Mouse (Mus musculus): ENCODE data around the gene Art3.

The Art3 gene

DNA sequence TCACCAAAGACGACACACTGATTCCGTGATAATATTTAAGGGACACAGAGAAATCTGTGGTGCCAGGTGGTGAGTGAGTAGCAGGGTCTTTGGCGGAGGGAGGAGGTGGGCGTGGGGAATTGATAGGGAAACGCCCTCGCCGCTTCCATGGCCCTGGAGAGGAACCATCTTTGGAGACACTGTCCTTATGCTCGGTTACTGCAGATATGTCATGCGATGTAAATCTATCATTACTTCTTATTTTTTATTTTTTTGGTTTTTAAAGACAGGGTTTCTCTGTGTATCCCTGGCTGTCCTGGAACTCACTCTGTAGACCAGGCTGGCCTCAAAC is 50.7 kb downstream of the Art3 start:
- DNase-seq, result no peak

DNA sequence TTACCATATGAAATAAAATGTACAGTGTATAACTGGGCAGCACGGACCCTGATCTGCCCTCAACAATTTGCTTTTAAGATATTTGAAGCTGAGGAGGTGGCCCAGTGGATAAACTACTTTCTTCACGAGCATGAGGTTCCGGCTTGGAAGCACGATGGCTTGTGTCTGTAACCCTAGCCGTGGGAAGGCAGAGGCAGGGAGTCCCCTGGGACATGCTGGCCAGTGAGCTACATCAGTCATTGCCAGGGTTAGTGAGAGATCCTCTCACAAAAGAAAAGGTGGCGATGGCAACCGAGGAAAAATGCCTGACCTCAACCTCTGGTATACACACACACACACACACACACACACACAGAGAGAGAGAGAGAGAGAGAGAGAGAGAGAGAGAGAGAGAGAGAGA is 52.1 kb downstream of the Art3 start:
- DNase-seq, result no peak

DNA sequence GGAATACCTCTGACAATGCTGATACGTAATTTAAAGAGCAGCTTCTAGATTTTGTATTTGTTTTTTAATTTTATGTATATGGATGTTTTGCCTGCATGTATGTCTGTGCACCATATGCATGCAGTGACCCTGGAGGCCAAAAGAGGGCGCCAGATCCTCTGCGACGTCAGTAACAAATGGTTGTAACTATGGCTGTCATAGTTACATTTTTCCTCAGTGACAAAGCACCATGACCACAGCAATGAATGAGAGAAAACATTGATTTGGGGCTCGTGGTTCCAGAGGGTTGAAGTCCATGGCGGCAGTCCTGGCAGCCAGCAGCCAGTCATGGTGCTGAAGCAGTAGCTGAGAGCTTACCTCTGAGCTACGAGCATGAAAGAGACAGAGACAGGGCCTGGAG is 53.2 kb downstream of the Art3 start:
- peak; percentile 73 for DNase-seq

DNA sequence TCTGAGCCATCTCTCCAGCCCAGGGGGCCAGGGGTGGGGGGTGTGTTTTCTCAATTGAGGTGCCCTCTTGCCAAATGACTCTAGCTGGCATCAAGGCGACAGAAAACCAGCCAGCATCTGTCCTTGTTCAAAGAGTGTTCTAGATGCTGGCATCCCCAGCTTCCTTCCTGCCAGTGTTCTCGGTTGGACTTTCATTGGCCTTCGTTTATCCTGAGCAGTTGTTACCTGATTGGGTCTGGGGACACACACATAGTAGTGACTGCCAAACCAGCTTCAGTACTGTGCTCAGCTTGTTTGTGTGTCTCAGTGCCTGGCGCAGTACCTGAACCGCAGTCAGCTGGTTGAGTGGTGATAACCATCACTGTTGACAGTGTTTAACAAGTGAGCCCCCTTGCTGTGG is 54.5 kb downstream of the Art3 start:
- DNase-seq, result no peak

DNA sequence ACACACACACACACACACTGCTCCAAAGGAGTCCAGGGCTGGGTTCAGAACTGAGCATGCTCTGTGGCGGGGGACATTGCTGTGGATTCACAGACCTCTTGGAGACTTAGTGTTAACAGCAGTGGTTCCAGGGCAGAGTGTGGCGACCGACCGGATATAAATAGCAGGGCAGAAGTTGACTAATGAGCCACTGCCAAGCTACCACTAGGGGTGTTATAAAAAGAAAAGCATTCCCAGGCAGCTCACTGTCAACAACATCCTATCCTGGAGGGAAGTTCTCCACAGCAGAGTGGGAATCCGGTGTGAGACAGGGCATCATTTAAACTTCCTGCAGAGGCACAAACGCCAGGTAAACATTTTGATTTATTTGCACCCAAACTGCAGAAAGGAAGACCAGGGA is 55.0 kb downstream of the Art3 start:
- no peak for DNase-seq

DNA sequence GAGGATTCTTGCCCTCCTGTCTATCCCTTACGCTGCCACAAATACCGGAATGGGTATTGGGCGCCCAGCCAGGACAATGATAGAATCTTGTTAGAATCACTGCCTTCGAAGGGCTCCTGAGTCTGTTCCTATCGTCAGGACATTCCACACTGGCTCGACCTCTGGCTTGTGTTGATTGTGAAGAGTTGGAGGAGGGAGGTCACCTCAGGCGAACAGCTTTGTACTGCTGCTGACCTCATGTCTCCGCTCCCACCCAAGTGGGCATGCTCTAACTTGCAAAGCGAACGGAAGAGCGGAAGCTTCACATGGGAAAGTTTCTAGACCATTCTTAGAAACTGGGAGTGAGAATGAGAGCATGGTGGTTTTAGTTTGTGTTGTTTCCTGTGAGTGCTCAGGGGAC is 55.8 kb downstream of the Art3 start:
- no peak for DNase-seq

DNA sequence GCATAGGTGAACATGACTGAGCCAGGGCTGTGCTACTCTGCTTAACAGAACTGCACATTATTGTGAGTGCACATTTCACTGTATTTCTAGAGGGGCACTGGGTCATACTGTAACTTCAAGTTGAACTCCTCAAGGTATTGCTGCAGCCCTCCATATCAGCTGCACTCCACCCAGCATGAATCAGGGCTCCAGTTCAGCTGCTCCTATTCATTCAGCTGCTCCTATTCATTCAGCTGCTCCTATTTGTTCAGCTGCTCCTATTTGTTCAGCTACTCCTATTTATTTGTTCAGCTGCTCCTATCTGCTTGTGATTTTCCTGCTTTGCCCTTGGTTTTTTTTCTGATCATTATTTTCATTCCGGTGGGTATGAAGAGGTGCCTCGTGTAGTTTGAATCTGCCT is 58.4 kb downstream of the Art3 start:
- DNase-seq, result no peak

DNA sequence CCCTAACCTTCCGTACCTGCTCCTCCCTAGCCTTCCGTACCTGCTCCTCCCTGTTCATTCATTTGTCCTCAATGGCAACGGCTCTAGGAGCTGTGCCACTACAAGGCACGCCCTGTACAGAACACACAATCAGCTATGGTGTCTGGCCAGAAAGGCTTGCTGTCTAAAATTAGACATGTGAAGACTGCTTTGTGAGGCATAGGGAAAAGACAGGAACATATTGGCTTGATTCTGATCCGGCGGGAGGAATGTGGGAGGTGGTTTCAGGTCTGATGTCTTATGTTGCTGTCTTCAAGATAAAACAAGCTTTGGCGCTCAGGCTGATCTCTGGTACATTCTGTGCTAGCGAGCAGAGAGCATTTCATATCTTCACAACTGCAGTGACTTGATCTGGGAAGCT is 59.0 kb downstream of the Art3 start:
- DNase-seq, result no peak

DNA sequence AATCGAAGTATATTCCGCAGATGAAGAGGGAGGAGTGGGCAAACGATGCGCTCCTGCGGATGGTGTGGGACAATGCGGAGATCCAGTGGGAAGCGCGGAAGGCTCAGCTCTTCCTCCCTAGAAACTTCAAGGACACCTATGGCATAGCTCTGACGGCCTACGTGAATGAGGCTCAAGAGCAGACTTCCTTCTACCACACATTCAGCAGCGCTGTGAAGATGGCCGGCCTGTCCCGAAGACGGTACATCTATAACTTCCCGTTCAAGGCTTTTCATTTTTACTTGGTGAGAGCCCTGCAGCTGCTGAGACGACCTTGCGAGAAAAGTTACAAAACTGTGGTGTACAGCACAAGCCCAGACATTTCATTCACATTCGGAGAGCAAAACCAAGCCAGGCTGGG is 60.9 kb downstream of the Art3 start:
- no peak for DNase-seq

DNA sequence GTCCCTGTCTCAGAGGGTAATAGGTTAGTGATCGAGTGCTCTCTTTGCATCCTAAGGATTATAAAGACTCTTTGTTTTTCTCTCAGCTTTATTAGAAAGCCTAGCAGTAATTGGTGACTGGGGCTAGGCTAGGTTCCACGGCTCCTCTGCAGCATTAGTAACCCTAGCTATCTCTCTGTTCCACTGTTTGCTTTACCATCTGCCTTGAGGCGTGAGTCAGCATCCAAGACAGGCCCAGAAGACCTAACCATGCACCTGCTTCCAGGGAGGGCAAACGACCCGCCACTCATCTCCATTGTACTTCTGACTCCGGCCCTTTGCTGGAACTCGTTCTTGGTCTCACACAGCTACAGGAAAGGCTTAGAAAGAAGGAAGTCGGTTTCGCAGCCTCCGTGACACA is 62.2 kb downstream of the Art3 start:
- no peak for DNase-seq

DNA sequence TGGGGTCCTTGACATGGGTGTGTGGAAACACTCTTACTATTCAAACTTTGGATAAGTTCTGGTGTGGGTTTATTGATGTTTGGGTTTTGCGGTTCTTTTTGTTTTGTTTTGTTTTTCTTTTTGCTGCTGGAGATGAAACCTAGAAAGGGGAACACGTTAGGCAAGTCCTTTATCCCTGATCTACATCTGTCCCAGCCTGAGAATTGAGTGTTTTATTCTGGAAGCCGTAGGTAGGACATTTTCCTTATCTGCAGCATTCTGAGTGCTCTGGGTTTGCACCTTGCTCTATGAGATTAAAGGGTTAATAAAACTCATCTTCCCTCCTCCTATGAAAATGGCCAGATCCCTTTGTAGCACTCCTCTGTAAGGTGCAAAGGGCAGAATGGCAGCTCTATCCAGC is 64.1 kb downstream of the Art3 start:
- DNase-seq, result no peak

DNA sequence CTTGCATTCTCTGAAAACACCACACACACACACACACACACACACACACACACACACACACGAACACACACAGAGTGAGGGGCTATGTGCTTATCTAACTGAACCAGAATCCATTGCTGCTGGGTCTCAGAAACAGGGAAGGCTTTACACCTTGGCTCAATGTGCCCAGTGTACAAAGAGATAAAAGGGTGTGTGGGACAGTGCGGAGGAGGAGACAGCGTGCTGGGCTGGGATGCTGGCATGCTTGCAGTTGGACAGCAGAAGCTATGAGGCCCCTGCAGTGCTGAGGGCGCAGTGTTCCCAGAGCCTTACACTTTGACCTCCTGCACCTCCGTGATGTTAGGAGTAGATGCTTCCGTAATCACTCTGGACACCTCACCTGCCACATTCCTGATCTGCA is 64.8 kb downstream of the Art3 start:
- DNase-seq, result no peak

DNA sequence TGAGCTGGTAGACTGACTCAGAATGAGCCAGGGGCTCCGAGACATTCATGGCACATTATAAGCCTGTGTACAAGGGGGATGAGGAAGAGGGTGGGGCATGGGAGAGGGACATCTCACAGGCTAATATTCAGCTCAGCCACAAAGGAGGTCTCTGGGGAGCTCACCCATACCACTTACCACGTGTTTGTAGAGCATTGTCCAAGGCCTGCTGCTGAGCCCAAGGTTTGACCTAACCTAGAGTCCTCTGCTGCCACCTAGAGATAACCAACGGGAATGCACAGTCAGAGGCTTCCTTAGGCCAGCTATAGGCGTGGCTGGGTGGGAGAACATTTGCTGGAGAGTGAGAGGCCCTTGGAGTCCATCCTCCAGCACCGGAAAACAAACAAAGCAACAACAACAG is 66.5 kb downstream of the Art3 start:
- DNase-seq, result peak; percentile 83

DNA sequence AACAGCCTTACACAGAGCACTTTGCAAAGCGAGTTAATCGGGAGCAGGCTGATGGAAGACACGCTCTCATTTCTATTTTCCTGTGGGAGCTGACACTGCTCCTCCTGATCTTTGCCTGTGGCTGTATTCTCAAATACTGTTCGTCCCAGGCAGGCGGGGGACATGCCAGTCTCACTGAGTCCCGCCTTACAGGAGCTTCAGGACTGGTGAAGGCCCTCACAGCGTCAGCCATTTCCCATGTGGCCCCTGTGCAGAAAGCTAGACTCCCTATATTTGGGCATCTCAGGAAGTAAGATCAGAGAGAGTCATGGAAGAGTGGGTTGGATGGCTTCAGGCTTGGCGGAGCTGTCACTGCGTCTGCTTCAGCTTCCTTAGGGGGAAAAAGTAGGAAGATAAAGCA is 71.2 kb downstream of the Art3 start:
- no peak for DNase-seq

DNA sequence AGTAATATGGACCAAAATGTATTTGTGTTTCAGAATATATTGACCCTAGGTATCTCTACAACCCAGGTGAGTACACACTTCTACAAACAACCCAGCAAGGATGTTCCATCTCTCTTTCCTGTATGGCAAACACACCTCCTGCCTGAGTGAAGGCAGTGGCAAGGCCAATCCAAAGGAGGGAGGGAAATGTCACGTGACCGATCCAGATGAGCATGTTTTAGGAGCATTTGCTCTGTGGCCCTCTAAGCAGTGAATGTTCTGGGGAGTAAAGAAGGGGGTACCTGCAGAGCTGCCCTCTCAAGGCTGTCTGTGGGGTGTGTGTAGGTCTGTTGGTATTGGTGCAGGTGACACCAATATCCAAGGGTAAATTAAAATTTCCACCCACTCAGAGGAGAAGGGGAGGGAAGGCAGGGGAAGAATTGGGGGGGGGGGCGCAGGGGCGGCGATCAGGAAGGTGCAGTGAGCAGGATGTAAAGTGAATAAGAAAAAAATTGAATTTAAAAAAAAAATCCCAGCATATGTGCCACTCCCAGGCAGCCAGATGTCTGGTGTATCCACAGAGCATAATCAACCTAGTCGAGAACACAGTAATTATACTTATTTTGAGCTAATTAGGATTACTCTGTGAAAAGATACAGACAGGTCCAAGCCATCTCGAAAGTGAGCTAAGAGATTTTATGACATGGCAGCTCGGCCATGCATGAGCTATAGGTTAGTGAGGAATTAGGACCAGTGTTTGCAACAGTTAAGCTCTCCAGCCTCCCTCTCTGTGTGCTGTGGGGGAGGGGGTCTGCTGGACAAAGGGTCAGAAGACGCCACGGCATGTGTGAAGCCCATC is 72.2 kb downstream of the Art3 start:
- no peak for DNase-seq

DNA sequence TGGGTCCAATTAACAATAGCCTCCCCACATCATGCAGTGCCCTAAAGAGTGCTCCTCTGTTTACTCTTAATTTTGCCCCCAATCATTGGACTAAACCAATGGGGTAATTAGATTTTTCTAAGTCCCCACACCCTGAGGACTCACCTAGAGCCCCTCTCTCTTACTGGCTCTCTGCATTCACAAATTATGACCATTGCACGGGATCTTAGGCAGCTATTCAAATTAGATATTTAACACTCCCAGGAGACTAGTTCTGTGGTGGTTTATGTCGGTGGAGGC is 72.7 kb downstream of the Art3 start:
- DNase-seq, result no peak

DNA sequence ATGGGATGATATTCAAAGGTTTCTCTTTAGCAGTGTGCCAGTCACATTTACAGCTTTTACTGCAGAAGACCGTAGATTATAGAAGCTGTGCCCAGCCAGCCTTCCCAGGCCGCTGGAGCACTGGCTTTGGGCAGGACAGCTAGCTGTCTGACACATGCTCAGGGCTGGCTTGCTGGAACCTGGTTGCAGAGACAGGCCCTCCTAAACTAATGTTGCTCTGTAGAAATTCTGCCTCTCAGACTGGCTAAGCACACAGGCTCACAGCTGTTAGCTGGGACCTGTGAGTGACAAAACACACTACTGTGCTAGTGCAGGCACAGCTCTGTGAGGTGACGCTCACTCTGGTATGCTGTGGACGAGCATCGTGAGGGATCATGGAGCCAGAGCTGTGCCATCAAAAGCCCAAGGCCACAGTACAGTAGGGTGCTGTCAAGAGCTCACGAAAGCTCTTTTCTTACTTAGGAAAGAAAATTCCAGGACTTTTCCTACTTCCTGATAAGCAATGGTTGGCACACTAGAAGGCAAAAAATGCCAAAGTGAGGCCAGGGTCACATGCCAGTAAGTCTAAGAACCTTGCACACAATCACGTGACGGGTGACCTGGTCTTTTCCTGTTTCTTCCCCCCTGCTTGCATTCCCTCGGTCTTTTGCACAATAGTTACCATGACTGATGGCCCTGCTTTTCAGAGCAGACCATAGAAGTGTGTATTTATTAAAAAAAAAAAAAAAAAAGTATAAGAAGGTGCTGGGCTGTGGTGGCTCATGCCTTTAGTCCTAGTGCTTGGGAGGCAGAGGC is 77.9 kb downstream of the Art3 start:
- DNase-seq, result no peak

DNA sequence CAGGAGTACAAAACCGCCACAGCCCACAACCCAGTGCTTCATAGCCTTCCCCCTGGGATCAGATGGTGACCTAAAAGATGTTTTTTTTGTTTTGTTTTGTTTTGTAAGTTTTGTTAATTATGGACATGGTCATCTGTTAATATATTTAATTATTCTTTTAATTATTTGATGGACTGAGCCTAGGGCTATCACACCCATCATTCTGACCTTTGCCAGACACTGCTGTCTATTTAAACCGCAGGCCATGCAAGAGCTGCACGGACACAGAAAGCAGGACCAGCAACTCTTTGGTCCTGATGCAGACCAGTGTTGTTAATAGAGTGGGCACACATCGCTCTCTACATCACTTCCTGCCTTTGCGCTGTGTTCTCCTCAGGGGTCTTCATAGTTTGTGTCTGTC is 78.9 kb downstream of the Art3 start:
- no peak for DNase-seq

DNA sequence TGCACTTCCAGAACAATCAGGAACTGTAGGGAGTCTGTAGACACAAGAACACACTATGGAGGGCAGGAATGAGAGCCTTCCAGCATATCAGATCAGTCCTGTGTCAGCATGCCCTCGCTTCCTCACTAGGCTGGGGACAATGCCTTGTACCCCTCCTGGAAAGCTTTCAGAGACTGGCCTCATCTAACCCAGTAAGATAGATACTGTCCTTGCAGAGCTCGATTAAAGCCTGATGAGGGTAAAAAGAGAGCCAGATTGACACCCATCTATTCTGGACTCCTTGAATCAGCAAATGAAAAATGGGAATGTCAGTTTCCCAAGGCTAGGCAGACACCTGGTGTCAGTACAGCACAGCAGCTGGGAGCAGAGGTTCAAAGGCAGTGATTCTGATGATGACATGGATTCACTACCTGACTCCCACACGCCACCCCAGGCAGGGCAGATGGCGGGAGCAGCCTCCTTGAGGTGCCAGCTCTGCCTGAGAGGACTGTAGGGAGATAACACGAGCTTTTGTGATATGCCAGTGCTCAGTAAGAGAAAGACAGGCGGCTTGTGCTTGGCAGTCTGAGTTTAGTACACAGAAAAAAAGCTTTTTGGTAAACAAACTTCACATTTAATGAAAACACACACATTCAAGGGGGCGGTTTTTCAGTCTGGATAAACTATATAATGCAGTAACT is 80.0 kb downstream of the Art3 start:
- no peak for DNase-seq

DNA sequence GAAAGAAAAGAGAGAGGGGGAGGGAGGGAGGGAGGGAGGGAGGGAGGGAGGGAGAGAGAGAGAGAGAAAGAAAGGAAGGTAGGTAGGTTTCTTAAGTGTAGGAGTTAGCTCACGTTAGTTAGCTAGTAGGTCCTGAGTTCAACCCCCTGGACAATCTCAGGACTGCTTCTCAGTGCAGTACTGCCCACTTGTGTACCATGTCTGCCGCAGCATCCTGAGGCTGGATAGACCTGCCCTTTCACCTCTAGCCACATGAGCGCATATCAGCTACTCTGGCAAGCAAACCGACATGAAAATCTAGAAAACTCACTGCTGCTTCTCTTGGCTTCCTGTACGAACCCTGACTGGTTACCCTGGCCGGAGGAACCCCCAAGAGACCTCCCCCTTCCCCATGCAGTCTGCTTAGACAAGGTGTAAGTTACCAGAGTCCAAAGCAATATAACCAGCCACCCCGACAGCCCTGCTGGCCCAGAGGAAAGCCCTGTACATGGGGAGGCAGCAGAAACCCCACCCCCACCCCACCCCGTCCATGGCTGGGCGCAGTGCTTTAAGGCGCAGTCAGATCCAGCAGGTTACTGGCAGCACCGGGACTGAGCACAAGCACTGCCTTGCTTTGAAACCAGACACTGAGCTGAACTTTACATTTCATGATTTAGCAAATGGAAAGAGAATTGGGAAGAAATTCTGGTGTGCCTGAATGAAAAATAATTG is 81.8 kb downstream of the Art3 start:
- DNase-seq, result no peak

DNA sequence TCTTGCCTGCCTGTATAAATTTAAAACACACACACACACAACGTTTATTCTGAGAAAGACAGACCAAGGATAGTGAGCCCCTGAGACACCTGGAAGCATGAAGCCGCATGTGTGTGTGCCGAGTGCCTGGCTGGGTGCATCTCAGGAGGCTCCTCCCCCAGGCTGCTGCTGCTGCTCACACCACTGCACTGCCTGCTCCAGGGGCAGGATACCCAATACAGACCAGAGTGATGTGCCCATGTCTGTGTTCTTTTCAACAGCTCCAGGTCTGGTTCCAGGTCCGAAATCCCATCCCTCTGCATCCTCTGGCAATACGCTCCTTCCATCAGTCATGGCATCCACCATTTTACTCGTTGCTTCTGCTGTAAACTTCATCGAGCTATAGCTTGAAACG is 82.4 kb downstream of the Art3 start:
- DNase-seq, result no peak

DNA sequence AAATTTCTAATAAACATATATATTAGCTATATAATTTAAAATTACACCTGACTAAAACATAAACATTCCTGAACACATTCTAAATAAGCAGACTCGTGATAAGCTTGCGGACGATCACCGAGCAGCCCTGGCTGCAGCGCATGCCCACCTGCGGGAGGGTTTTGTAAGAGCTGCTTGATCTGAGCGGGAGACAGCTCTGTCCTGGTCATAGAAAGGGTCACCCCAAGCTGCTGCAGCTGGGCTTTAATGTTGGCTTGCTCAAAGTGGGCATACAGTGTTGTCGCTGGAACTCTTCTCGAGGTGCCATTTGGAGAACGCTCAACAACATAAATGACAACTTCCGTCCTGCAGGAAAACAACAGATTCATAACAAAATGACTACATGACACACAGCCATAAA is 92.5 kb downstream of the Art3 start:
- DNase-seq, result no peak

DNA sequence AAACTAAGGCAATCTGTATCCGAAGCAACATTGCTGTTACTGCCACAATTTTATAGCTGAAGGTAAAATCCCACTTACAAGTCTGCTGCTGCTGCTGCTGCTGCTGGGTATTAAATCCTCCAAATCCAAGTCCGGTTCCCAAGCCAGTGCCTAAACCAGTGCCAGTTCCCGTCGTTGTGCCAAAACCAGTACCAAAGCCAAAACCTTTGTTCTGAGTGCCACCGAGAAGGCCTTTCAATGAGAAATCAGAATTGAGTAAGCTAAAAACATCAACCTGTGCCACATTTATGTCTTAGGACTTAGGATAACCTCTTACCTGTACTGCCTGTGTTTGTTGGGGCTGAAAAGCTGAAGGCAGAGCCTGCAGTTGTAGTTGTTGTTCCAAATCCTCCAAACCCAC is 99.1 kb downstream of the Art3 start:
- no peak for DNase-seq

DNA sequence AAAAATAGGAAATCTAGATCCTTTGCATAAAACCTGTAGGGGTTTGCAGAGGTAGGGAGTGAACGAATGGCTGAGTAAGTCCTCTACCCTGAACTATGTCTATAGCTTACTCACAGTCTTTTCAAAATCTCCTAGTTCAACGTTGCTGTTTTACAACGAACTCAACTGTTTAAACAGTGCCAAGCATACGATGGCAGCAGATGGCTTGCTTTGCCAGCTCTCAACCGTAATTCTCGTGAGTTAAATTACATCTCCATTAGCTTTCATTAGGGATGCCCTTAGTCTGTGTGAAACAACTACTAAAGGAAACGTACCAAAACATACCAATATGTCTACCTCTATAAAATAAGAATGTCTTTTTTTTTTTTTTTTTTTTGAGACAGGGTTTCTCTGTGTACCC is 100.0 kb downstream of the Art3 start:
- no peak for DNase-seq
